Mouse (Mus musculus) T-cell, adult 66 days (primary cell): ENCODE data around the gene Olfr791. TPM values are rescaled to one million over a fixed set of nuclear protein-coding genes. Genes with fewer than 3 reads are reported as not detected.

Source experiments
- total RNA-seq, 2 experiments: library from RNA; stranded (reverse); gene quantifications; 3 replicates in 1 of 2; 4 replicates in 1 of 2; pipeline ENCODE4 v1.2.4; 2023

The Olfr791 gene
- not detected for total RNA-seq

GRCm38 (mm10) chr10:129521492-129521891, at the start of gene Olfr791:
TSS of gene Olfr791 (plus strand) at chr10:129521792.

GRCm38 (mm10) chr10:129484452-129484851, 37.1 kb upstream of the Olfr791 start, which contains the start of gene Olfr789:
TSS of gene Olfr789 (plus strand) at chr10:129484752.

GRCm38 (mm10) chr10:129498192-129498591, 23.4 kb upstream of the Olfr791 start, which contains the start of gene Olfr790:
TSS of gene Olfr790 (plus strand) at chr10:129498492.

GRCm38 (mm10) chr10:129538862-129539261, 17.3 kb downstream of the Olfr791 start, which contains the start of gene Olfr792:
TSS of gene Olfr792 (plus strand) at chr10:129539162.

GRCm38 (mm10) chr10:129567355-129567754, 45.8 kb downstream of the Olfr791 start, which contains the start of gene Olfr794:
TSS of gene Olfr794 (plus strand) at chr10:129567655.

Other genes with a start within 250 kb of the Olfr791 start
- gene Olfr780, start 203.7 kb upstream of the Olfr791 start, total RNA-seq = not detected
- gene Olfr781, start 192.9 kb upstream of the Olfr791 start, total RNA-seq = not detected
- not detected for gene Olfr782, start 172.9 kb upstream of the Olfr791 start, total RNA-seq
- gene Olfr784, start 137.7 kb upstream of the Olfr791 start, total RNA-seq = under 1 TPM in 1 of 2 experiments, not detected in 1; 0.18 TPM
- not detected for gene Olfr785, start 116.4 kb upstream of the Olfr791 start, total RNA-seq
- not detected for gene Olfr786, start 94.5 kb upstream of the Olfr791 start, total RNA-seq
- gene Olfr787, start 59.9 kb upstream of the Olfr791 start, total RNA-seq = not detected
- not detected for gene Olfr788, start 50.8 kb upstream of the Olfr791 start, total RNA-seq
- gene Olfr789, start 37.0 kb upstream of the Olfr791 start, total RNA-seq = not detected
- not detected for gene Olfr790, start 23.3 kb upstream of the Olfr791 start, total RNA-seq
- not detected for gene Olfr792, start 17.4 kb downstream of the Olfr791 start, total RNA-seq
- gene Olfr794, start 45.9 kb downstream of the Olfr791 start, total RNA-seq = not detected
- not detected for gene Olfr796, start 90.8 kb downstream of the Olfr791 start, total RNA-seq
- not detected for gene Olfr798, start 106.1 kb downstream of the Olfr791 start, total RNA-seq
- not detected for gene Olfr799, start 115.7 kb downstream of the Olfr791 start, total RNA-seq
- gene Olfr800, start 135.9 kb downstream of the Olfr791 start, total RNA-seq = not detected
- not detected for gene Olfr801, start 152.1 kb downstream of the Olfr791 start, total RNA-seq
- gene Olfr802, start 166.4 kb downstream of the Olfr791 start, total RNA-seq = not detected
- not detected for gene Olfr803, start 172.5 kb downstream of the Olfr791 start, total RNA-seq
- not detected for gene Olfr804, start 181.4 kb downstream of the Olfr791 start, total RNA-seq
- not detected for gene Olfr805, start 207.6 kb downstream of the Olfr791 start, total RNA-seq
- gene Olfr806, start 220.1 kb downstream of the Olfr791 start, total RNA-seq = not detected
- not detected for gene Olfr807, start 236.0 kb downstream of the Olfr791 start, total RNA-seq
- not detected for gene Olfr808, start 243.7 kb downstream of the Olfr791 start, total RNA-seq